Mouse (Mus musculus): Measurements from ENCODE around the gene Tmed10.

GRCm38 (mm10) chr12:85308651-85309050 is 66.0 kb downstream of the Tmed10 start:
- TF ChIP-seq POLR2A (IDR thresholded peaks at IDR 0.05; ENCODE audit: borderline replicate concordance, insufficient read depth, low read length) (no peak), CTCF (IDR thresholded peaks at IDR 0.05; ENCODE audit: borderline replicate concordance, insufficient read depth, low read depth, low read length) (no peak)
